Mouse (Mus musculus): ENCODE results near the gene Cyfip2. TPM values are rescaled to one million over a fixed set of nuclear protein-coding genes. Genes with fewer than 3 reads are reported as not detected.
"Not testable (repeated sequence)": the region's sequence is repeated elsewhere in the genome, so short reads cannot be mapped to it uniquely, and the experiment has no call there.

Gene Cyfip2
- polyA plus RNA-seq, 1 experiment from 2014 or later, result 8.6 TPM

GRCm38 (mm10) chr11:46202547-46202887 lies 110.1 kb downstream of the Cyfip2 start:
- peak; percentile 69 for ATAC-seq (ENCODE audit: low read depth)

DNA sequence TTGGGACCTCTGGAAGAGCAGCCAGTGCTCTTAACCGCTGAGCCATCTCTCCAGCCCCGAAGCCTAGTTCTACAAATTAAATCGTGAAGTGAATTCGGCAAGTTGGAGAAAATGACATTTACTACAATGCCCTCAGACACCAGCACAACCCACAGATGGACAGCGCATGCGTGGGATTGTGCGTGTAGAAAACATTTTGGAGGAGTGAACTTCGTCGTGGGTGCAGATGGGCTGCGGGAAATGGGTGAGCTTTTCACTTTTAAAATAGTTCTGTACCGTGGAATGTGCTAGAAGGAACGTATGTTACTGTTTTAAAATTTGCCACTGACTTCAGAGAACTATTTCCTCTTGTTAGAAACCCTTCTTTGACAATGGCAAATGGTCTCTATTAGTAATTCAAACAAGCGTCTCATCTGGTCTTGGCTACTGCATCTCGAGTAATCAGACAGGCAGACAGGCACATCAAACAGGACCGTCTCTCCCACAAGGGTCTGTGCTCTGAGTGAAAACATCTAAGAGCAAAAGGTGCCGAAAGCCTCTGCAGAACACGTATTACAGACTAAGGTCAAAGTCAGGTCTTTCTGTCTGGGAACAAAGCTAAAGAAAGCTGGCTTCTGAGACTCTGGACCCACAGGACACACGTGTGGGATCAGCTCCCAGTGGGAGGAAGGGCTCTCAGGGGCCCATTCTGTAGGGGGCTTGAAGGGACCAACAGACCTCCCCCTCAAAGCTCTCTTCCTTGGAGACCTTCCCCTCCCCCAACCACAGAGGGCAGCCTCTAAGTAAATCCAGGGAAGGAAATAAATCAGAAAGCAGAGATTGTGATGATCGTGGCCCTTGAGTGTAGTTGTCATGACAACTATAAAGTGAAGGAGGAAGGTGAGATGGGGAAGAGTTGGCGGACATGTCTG lies 110.8 kb downstream of the Cyfip2 start:
- peak; percentile 29; the same call in 1 of the 2 replicates for ATAC-seq (ENCODE audit: low read depth)
- Histone ChIP-seq H3K36me3 (ENCODE audit: control insufficient read depth, insufficient read depth, low read length) (no peaks in the 10 kb centered on the region), H3K27ac (ENCODE audit: low read length) (no peak overlapping the region; the same call in 1 of the 2 replicates), H3K9me3 (ENCODE audit: control insufficient read depth, low read length) (no peaks in the 10 kb centered on the region), H3K4me3 (ENCODE audit: low read length) (no peak overlapping the region), H3K4me1 (replicated peaks; ENCODE audit: control insufficient read depth, insufficient read depth, low read length) (peaks cover 15% of the 10 kb centered on the region), H3K27me3 (ENCODE audit: control insufficient read depth, insufficient read depth, low read depth, low read length) (no peaks in the 10 kb centered on the region), H3K4me2 (ENCODE audit: low read depth, low read length) (peak overlapping the region; percentile 2; the same call in 1 of the 2 replicates), H3K9ac (ENCODE audit: low read length) (no peak overlapping the region)
- 41% methylated on average over 20 of the region's 20 CpGs for WGBS

More at GRCm38 (mm10) chr11:46202547-46202887, 110.1 kb downstream of the Cyfip2 start:
- H3K27me3 ChIP-seq (ENCODE audit: control insufficient read depth, insufficient read depth, low read depth, low read length), result no peaks in the 10 kb centered on the region
- H3K4me2 ChIP-seq (ENCODE audit: low read depth, low read length), result peak overlapping the region; percentile 18
- H3K4me1 ChIP-seq (replicated peaks; ENCODE audit: control insufficient read depth, insufficient read depth, low read length), result peaks cover 15% of the 10 kb centered on the region
- H3K27ac ChIP-seq (ENCODE audit: low read length), result peak overlapping the region; percentile 49; the same call in 1 of the 2 replicates
- H3K36me3 ChIP-seq (ENCODE audit: control insufficient read depth, insufficient read depth, low read length), result no peaks in the 10 kb centered on the region
- no peaks in the 10 kb centered on the region for H3K9me3 ChIP-seq (ENCODE audit: control insufficient read depth, low read length)
- no peak overlapping the region for H3K9ac ChIP-seq (ENCODE audit: low read length)
- H3K4me3 ChIP-seq (ENCODE audit: low read length), result no peak overlapping the region
- WGBS, result 14% methylated on average over 10 of the region's 10 CpGs

DNA sequence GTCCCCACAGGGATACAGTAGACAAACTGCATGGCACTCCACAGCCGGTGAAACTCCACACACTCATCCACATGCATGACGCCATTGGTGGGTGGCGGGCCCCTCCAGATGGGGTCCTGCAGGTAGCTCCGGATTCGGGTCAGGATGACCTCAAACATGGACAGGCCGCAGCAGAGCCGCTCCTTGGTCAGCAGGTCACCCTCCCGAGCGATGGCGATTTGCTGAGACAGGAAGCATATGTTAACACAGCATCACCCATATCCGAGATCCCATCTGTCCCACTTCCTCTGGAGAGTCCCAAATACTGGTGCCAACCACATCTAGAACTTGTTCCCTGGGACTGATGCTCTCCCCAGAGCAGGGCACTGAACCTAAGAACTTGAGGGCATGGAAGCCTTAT lies 112.0 kb downstream of the Cyfip2 start:
- Histone ChIP-seq H3K4me1 (replicated peaks; ENCODE audit: control insufficient read depth, insufficient read depth, low read length) (peaks cover 12% of the 10 kb centered on the region), H3K4me3 (ENCODE audit: low read length) (no peak overlapping the region), H3K36me3 (ENCODE audit: control insufficient read depth, insufficient read depth, low read length) (no peaks in the 10 kb centered on the region), H3K27me3 (ENCODE audit: control insufficient read depth, insufficient read depth, low read depth, low read length) (no peaks in the 10 kb centered on the region), H3K27ac (ENCODE audit: low read length) (no peak overlapping the region), H3K4me2 (ENCODE audit: low read depth, low read length) (no peak overlapping the region), H3K9me3 (ENCODE audit: control insufficient read depth, low read length) (no peaks in the 10 kb centered on the region), H3K9ac (ENCODE audit: low read length) (no peak overlapping the region)
- WGBS, result 77% methylated on average over 11 of the region's 11 CpGs
- ATAC-seq (ENCODE audit: low read depth), result no peak

DNA sequence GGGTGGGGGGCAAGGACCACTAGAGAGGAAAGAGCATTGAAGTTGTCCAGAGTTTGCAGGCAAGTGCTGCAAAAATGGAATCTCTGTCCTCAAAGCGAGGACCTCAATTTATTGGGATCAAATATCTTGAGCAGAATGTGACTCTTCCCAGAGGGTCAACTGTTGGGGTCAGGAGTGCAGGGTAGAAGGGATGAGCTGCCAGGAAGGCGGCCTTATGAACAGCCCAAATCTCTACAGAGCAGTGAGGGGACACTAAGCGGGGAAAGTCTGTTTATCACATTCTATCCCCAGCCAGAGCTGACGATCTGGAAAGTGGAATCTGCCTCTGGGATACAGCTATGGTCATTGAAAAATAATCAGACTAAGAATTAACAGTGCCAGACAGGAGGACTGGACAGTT lies 118.5 kb downstream of the Cyfip2 start:
- Histone ChIP-seq H3K27me3 (ENCODE audit: control insufficient read depth, insufficient read depth, low read depth, low read length) (no peaks in the 10 kb centered on the region), H3K27ac (ENCODE audit: low read length) (no peak overlapping the region), H3K4me1 (replicated peaks; ENCODE audit: control insufficient read depth, insufficient read depth, low read length) (no peaks in the 10 kb centered on the region), H3K4me3 (ENCODE audit: low read length) (no peak overlapping the region), H3K36me3 (ENCODE audit: control insufficient read depth, insufficient read depth, low read length) (no peaks in the 10 kb centered on the region), H3K4me2 (ENCODE audit: low read depth, low read length) (no peak overlapping the region), H3K9ac (ENCODE audit: low read length) (no peak overlapping the region), H3K9me3 (ENCODE audit: control insufficient read depth, low read length) (no peaks in the 10 kb centered on the region)
- WGBS, result 63% methylated on average over 4 of the region's 4 CpGs
- ATAC-seq (ENCODE audit: low read depth), result no peak

- Histone ChIP-seq H3K27me3 (ENCODE audit: control insufficient read depth, insufficient read depth, low read depth, low read length) (no peaks in the 10 kb centered on the region), H3K36me3 (ENCODE audit: control insufficient read depth, insufficient read depth, low read length) (no peaks in the 10 kb centered on the region), H3K27ac (ENCODE audit: low read length) (no peak overlapping the region), H3K4me2 (ENCODE audit: low read depth, low read length) (no peak overlapping the region), H3K9me3 (ENCODE audit: control insufficient read depth, low read length) (no peaks in the 10 kb centered on the region), H3K4me3 (ENCODE audit: low read length) (no peak overlapping the region), H3K4me1 (replicated peaks; ENCODE audit: control insufficient read depth, insufficient read depth, low read length) (no peaks in the 10 kb centered on the region), H3K9ac (ENCODE audit: low read length) (no peak overlapping the region)
- no peak for ATAC-seq (ENCODE audit: low read depth)
- WGBS, result 42% methylated on average over 2 of the region's 2 CpGs
Measured at GRCm38 (mm10) chr11:46188283-46188682, 124.4 kb downstream of the Cyfip2 start.

DNA sequence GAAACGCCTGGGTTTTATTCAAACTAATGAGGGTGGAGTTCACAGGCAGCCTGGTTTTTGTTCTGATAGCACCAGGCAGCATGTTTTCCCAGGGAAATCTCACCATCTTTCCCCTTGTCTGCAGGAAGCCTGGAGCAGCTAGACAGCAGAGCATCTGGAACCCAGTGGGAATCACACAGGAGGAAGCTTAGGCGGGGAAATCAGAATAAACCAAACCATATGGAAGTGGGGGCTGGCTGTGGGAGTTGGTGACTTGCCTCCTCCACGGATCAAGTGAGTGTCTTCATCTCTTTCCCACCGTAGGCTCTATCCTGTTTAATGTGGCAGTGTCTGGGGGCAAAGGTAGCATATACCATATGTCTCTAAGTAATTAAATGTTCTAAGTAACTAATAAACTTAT lies 127.2 kb downstream of the Cyfip2 start:
- H3K4me3 ChIP-seq (ENCODE audit: low read length), result no peak overlapping the region
- no peaks in the 10 kb centered on the region for H3K9me3 ChIP-seq (ENCODE audit: control insufficient read depth, low read length)
- H3K27ac ChIP-seq (ENCODE audit: low read length), result no peak overlapping the region
- WGBS, result 29% methylated on average over 4 of the region's 4 CpGs
- H3K36me3 ChIP-seq (ENCODE audit: control insufficient read depth, insufficient read depth, low read length), result no peaks in the 10 kb centered on the region
- no peak overlapping the region for H3K9ac ChIP-seq (ENCODE audit: low read length)
- ATAC-seq (ENCODE audit: low read depth), result no peak
- H3K4me1 ChIP-seq (replicated peaks; ENCODE audit: control insufficient read depth, insufficient read depth, low read length), result no peaks in the 10 kb centered on the region
- no peaks in the 10 kb centered on the region for H3K27me3 ChIP-seq (ENCODE audit: control insufficient read depth, insufficient read depth, low read depth, low read length)
- no peak overlapping the region for H3K4me2 ChIP-seq (ENCODE audit: low read depth, low read length)

GRCm38 (mm10) chr11:46184946-46185345 lies 127.7 kb downstream of the Cyfip2 start:
- Histone ChIP-seq H3K9me3 (ENCODE audit: control insufficient read depth, low read length) (no peaks in the 10 kb centered on the region), H3K4me1 (replicated peaks; ENCODE audit: control insufficient read depth, insufficient read depth, low read length) (no peaks in the 10 kb centered on the region), H3K36me3 (ENCODE audit: control insufficient read depth, insufficient read depth, low read length) (no peaks in the 10 kb centered on the region), H3K4me3 (ENCODE audit: low read length) (no peak overlapping the region), H3K27ac (ENCODE audit: low read length) (no peak overlapping the region), H3K9ac (ENCODE audit: low read length) (no peak overlapping the region), H3K27me3 (ENCODE audit: control insufficient read depth, insufficient read depth, low read depth, low read length) (no peaks in the 10 kb centered on the region), H3K4me2 (ENCODE audit: low read depth, low read length) (no peak overlapping the region)
- no peak for ATAC-seq (ENCODE audit: low read depth)
- WGBS, result 75% methylated on average over 3 of the region's 3 CpGs

- not testable (repeated sequence) for H3K9me3 ChIP-seq (ENCODE audit: control insufficient read depth, low read length); H3K9ac ChIP-seq (ENCODE audit: low read length); ATAC-seq (ENCODE audit: low read depth); H3K27ac ChIP-seq (ENCODE audit: low read length); H3K4me2 ChIP-seq (ENCODE audit: low read depth, low read length); H3K4me3 ChIP-seq (ENCODE audit: low read length); H3K27me3 ChIP-seq (ENCODE audit: control insufficient read depth, insufficient read depth, low read depth, low read length); H3K36me3 ChIP-seq (ENCODE audit: control insufficient read depth, insufficient read depth, low read length); H3K4me1 ChIP-seq (replicated peaks; ENCODE audit: control insufficient read depth, insufficient read depth, low read length)
- 84% methylated on average over 1 of the region's 1 CpGs for WGBS
Measured at GRCm38 (mm10) chr11:46182031-46182430, 130.6 kb downstream of the Cyfip2 start.

GRCm38 (mm10) chr11:46177246-46178043 lies 135.2 kb downstream of the Cyfip2 start:
- H3K4me1 ChIP-seq (replicated peaks; ENCODE audit: control insufficient read depth, insufficient read depth, low read length), result no peaks in the 10 kb centered on the region
- H3K9ac ChIP-seq (ENCODE audit: low read length), result no peak overlapping the region
- 65% methylated on average over 10 of the region's 10 CpGs for WGBS
- H3K9me3 ChIP-seq (ENCODE audit: control insufficient read depth, low read length), result no peaks in the 10 kb centered on the region
- no peaks in the 10 kb centered on the region for H3K36me3 ChIP-seq (ENCODE audit: control insufficient read depth, insufficient read depth, low read length)
- ATAC-seq (ENCODE audit: low read depth), result no peak
- no peak overlapping the region for H3K27ac ChIP-seq (ENCODE audit: low read length)
- H3K4me2 ChIP-seq (ENCODE audit: low read depth, low read length), result no peak overlapping the region
- H3K4me3 ChIP-seq (ENCODE audit: low read length), result no peak overlapping the region
- no peaks in the 10 kb centered on the region for H3K27me3 ChIP-seq (ENCODE audit: control insufficient read depth, insufficient read depth, low read depth, low read length)
